Mouse (Mus musculus) inflammation-experienced regulatory T-cells, adult 6 months (primary cell): ENCODE data around the gene Laptm5. TPM values are rescaled to one million over a fixed set of nuclear protein-coding genes. Genes with fewer than 3 reads are reported as not detected.

Experiments used
- ATAC-seq: one replicate; pipeline ENCODE4 v1.8.0; 2017
- polyA plus RNA-seq, 3 experiments: library from polyadenylated mRNA; unstranded; fragments of 100-300 nt; shearing (Covaris generic); gene quantifications; one replicate each; pipeline ENCODE4 v1.2.1; 2017

The Laptm5 gene
- polyA plus RNA-seq = 1,000 to 10,000 TPM; 1,760 to 2,043 (median 1,985) TPM

GRCm38 (mm10) chr4:130913077-130913476, at the start of gene Laptm5:
TSS of gene Laptm5 (plus strand) at chr4:130913125.
- ATAC-seq = peak; percentile 51

DNA sequence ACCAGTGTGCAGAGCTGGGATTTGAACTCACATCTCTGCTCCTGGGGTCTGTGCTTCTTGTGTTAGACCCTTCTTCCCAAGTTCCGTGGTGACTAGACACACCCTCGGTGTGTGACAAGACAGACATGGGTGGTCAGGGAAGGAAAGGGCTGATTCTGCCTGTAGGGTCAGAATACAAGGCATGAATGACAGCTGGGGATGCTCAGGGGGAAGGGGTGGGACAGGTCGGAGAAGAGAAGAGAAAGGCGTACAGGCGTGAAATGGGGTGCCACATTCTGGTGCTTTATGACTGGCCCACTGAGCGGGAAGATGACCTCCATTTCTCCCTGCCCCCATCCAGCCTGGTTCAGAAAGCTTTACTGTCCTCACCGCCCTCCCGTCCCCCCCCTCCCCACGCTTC, 47.5 kb upstream of the Laptm5 start:
- ATAC-seq = no peak

GRCm38 (mm10) chr4:130865901-130866371, 47.0 kb upstream of the Laptm5 start:
- ATAC-seq = no peak

GRCm38 (mm10) chr4:130867940-130868339, 45.0 kb upstream of the Laptm5 start:
- ATAC-seq = no peak

GRCm38 (mm10) chr4:130868803-130869202, 44.1 kb upstream of the Laptm5 start:
- ATAC-seq = no peak

GRCm38 (mm10) chr4:130872414-130872813, 40.5 kb upstream of the Laptm5 start:
- no peak for ATAC-seq

GRCm38 (mm10) chr4:130873440-130873839, 39.5 kb upstream of the Laptm5 start:
- ATAC-seq = no peak

- no peak for ATAC-seq
Observed at GRCm38 (mm10) chr4:130874601-130875000, 38.3 kb upstream of the Laptm5 start.

DNA sequence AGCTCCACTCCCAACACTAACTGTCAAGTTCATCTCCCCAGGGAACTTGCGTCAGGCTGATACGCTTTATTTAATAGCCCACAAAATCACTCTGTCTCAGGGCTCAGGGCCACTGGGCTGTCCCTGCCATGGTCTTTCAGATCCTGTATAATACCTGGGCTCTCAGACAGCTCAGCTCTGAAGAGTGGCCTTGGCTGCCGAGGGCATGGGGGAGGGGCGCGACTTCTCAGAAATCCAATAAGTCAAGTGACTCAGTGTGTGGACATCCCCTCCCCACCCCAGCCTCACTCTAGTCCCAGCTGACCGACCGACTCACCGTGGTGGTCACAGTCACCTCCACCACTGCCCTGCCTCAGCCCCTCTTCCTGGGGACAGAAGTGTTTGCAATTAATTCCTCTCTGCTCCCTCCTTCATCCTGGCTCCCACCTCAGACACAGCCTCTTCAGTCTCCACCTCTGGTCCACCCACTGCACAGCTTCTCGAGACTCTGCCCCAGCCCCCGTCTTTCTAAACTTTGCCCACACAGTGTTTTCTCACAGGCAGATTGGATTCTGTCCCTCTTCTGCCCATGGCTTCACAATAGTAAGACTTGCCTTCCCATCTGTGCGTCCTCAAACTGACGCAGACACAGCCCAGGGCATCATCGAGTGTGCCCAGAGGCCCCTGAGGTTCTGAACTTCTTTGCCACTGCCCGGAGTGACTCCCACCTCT, 36.8 kb upstream of the Laptm5 start:
- no peak for ATAC-seq

DNA sequence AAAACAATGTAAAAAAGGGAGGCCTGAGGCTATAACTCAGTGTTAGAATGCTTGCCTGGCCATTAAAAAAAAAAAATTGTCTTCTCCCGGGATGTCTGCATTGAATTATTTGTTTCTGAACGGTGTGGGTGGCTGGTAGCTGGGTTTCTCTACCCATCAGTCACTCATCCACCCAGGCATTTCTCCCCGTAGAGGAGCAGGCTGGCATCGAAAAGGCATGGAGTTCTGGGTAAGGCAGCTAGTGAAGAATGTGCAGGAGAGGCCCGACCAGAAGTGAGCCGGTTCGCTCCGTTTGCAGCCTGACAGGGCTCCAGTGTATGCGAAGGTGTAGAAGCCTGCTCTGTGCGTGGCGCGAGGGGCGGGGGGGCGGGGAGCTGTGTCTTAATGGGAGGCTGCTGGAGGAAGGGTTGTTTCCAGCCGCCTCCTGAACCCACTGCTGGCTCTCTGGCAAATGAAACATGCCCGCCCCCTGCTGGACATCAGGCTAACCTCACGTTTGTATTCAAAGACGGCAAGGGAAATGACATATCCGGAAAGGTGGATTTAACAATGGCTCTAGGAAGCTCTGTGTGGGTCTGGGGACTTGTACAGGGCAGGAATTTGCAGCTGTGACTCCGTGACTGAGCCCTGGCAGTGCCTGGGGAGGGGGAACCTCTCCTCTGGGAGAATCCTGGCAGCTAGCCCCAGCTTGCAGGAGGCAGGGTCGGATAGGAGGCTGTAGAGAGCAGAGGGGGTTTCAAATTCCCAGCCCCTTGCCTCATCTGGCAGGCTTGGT, 34.5 kb upstream of the Laptm5 start:
- peak; percentile 65 for ATAC-seq

- no peak for ATAC-seq
Observed at GRCm38 (mm10) chr4:130879048-130879384, 33.9 kb upstream of the Laptm5 start.

- ATAC-seq = no peak
Observed at GRCm38 (mm10) chr4:130881336-130881735, 31.6 kb upstream of the Laptm5 start.

- ATAC-seq = no peak
Observed at GRCm38 (mm10) chr4:130882762-130883161, 30.2 kb upstream of the Laptm5 start.

DNA sequence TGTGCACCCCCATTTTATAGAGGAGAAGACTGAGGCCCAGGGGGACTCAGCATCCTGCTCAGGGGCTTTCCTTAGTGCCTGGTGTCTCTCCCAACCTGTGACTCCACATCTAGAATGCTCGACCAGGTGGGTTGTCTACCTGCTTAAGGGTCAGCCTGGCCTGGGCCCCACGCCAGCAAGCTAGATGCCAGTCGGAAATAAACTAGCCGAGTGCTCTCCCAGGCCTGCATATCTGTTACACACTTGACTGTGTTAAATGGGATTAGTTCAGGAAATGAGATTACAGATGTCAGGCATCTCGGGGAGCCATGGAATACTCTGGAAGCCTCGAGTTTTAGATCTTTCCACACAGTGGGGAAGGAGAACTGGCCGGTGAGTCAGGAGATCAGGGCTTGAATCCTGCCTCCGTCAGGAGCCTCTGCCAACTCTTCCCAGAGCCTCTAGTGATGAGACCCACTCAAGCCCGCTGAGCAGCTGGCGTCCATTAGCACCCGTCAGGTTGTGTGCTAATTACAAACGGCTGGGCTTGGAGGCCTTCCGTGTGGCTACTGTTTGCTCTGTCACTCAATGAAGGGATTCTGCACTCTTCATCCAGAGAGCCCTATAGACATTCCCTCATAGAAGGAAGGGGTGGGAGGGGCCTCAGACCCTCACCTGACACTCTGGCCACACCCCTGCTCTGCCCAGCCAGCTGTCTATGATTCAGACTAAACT, 28.9 kb upstream of the Laptm5 start:
- no peak for ATAC-seq

GRCm38 (mm10) chr4:130887148-130887745, 25.7 kb upstream of the Laptm5 start:
- no peak for ATAC-seq

- no peak for ATAC-seq
Observed at GRCm38 (mm10) chr4:130889777-130890510, 23.0 kb upstream of the Laptm5 start.

- no peak for ATAC-seq
Observed at GRCm38 (mm10) chr4:130890511-130890840, 22.4 kb upstream of the Laptm5 start.

DNA sequence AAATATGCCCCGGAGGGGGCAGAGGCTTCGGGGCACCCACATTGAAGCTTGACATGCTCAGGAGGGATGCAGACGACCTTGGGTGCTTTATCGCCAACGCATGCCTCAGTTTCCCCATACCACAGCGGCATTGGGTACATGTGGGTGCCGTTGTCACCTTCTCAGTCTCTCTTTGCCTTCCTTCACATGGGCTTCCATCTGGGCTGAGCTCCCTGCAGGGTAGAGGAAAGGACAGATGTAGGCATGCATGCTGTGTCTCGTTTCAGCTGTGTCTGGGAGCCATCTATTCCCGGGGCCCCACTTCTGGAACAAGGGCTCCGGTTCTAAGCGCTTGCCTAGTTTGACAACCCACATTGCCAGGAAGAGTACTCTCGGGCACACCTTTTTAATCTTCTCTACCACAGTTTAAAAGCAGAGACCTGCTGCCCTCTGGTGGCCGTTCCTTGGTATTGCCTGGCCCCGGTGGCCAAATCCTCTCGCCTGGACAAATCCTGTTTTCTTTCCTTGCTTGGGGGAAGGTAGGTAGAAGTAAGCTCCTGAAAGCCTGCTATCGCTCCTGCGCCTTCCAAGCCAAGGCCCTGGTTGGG, 20.8 kb upstream of the Laptm5 start:
- peak; percentile 63 for ATAC-seq

GRCm38 (mm10) chr4:130893688-130894087, 19.2 kb upstream of the Laptm5 start:
- no peak for ATAC-seq

DNA sequence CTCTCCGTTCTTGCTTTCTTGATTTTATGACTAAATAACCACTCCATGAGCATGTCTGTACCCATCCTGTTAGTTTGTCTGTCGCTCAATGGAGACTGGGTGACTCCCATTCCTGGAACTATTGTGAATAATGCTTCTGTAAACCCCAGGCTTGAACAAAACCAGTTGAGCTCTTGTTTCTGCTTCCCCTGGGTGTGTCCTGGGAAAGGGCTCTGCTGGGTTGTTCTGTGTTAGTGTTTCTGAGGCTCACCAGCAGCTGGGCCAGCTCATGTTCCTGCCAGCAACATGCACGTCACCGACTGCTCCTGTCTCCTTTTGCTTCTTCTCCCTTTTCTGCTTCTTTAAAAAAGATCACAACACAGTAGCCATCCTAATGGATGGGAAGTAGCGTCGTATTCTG, 17.2 kb upstream of the Laptm5 start:
- ATAC-seq = no peak

GRCm38 (mm10) chr4:130896372-130896771, 16.6 kb upstream of the Laptm5 start:
- peak; percentile 41 for ATAC-seq

DNA sequence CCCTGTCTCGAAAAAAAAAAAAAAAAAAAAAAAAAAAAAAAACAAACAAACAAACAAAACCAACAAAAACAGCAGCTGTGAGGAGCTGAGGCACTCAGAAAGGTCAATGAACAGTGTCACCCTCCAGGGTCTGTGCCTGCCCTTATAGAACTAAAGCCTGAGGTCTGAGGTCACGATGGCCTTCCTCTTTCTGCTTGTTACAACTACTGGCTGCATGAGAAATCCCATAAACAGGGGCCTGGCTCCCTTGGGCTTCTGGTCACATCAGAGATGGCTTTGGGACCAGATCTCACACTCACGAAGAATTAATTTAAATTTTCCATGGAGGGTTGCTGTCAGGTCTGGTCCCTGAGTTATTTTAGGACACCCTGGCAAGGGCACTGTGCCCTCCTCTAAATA, 13.5 kb upstream of the Laptm5 start:
- no peak for ATAC-seq
